Mouse (Mus musculus) kidney, adult 2 months (tissue): ENCODE results near the gene Tpst1.

Source experiments
- CTCF ChIP-seq: fragments of 200-500 bp; conservative IDR thresholded peaks from 2 replicates; pipeline ENCODE4 v1.5.1; 2011; ENCODE audit warnings: low read depth, mild to moderate bottlenecking, control low read depth, low read length, moderate library complexity, mixed read lengths; ENCODE audit not compliant: insufficient read depth, insufficient read length
- POLR2A ChIP-seq: fragments of 200-500 bp; IDR thresholded peaks from one replicate; pipeline ENCODE4 v1.6.1; 2011; ENCODE audit warnings: low read depth, low read length, control low read depth

DNA sequence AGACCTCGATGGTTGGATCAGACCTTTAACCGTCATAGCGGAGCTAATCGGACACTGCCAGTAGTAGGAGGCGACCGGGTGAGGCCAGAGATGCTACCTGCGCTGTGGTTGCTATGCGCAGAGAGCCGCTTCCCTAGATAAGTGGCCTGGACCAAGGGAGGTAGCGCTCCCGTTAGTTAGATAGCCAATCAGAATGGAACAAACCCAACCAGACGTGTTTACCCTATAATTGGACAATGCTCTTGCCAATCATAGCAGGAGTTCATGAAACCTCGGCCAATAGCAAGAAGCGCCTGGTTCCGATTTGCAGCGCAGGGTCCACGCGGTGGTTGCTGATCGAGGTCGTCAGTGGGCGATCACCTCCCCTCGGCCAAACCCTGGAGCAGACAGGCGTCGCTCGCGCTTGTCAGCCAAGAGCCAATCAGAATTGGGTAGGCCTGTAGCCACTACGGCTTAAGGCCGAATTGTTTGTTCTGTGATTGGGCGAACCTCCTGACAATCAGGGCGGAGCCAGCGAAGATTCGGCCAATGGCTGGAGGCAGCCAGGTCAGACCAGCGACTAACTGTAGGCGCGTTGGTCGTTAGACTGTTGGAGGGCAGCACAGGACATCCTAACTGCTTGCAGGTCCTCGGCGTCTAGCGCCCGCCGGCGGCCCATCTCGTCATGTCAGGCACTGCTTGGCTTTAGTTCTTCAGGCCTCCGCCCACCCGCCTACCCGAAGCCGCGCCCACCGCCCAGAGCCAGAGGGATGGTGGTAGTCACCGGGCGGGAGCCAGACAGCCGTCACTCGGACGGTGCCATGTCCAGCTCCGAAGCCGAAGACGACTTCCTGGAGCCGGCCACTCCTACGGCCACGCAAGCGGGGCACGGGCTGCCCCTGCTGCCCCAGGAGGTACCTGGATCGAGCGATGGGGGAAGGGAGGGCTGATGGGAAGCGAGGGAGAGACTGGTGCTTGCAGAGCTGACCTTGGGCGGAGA, 71.5 kb downstream of the Tpst1 start, which contains the start of gene Kctd7:
- TF ChIP-seq CTCF = peak; percentile 25; the same call in 1 of the 2 replicates
- TF ChIP-seq POLR2A = no peak
